Mouse (Mus musculus) T-cell, adult 66 days (primary cell): ENCODE measurements around the gene Micall1. TPM values are rescaled to one million over a fixed set of nuclear protein-coding genes. Genes with fewer than 3 reads are reported as not detected.

Experiments
- total RNA-seq, 2 experiments: library from RNA; stranded (reverse); gene quantifications; 3 replicates in 1 of 2; 4 replicates in 1 of 2; pipeline ENCODE4 v1.2.4; 2023

Micall1 gene
- 10 to 100 TPM; 53.3 to 55.5 TPM for total RNA-seq

DNA sequence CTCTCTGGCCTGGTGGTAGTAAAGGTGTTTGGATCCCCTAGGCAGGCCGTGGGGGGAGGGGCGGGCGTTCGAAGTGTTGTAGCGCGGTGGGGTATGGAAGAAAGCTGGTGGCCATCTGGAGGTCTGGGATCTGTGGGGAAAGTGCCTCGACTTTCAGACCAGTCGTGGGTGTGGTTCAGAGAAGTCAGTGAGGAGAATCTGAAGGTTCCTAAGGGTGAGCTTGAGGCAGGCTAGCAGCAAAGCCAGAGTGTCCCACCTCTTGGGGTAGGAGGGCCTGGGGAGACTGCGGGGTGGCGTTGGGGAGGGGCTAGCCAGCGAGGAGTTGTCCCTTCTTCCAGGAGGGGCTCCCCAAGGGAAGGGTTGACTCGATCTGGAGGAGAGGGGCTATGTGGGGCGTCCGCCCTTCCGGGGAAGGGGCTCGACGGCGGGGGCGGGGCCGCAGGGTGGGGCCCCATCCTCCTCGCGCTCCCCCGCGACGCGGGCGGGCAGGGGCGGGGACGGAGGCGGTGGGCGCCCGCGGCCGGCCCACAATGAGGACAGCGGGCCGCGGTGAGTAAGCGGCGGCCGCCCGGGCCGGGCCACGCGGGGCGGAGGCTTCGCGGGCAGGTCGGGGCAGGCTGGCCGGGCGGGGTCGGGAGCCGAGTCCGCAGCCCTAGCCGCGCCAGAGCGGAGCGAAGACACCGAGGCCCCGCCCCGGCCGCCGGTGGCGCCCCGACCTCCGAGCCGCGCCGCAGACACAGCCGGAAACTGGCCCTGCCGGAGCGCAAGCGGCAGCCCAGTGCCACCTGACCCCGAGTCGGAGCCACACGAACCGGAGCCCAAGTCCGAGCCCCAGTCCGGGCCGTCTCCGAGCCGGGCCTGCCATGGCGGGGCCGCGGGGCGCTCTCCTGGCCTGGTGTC, at the start of gene Micall1:
Gene Micall1, plus strand, starts transcription at position 478 of the 900 bp plus-strand sequence.

DNA sequence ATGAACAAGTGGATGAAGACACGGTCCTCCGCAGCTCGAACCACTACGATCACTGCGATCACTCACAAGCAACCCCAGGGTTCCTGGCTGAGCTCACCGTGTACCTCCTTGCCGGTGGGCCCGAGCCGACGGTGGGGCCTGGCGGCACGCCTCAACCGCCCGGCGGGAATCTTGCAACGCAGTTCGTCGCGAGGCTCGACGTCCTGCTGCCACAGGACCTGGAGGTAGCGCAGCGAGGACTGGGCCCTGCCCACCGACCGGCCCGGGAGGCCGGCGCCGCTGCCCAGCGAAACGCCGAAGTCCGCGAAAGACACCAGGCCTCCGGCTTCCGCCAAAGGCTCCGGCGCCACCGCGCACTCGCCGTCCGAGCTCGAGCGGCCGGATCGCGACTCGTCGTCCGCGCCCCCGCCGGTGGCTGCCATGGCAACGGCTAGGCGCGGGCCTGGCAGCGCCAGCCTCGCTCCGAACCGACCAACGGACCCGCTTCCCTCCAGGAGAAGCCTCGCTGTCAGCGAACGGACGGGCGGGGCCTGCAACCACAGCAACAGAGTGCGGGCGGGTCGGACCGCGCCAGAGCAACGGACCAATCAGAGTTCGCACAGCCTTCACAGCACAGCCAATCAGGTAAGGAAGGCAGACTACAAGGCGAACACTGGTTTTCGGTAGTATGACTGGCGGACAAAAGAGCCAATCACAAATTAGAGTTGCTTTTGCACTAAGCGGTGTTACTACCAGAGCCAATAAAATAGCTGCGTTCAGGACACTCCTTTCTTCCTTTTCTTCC, 46.1 kb upstream of the Micall1 start, which contains the start of gene Ankrd54:
Gene Ankrd54, minus strand, starts transcription at position 518 of the 784 bp plus-strand sequence.

GRCm38 (mm10) chr15:79074913-79075532, 33.7 kb upstream of the Micall1 start, which contains the start of gene Eif3l:
TSS of gene Eif3l (plus strand) at chr15:79075179.

GRCm38 (mm10) chr15:79140866-79141565, 32.3 kb downstream of the Micall1 start, which contains the start of the genes Polr2f and 1700088E04Rik:
TSS of gene Polr2f (plus strand) at chr15:79141009.
TSS of gene 1700088E04Rik (minus strand) at chr15:79141253.

GRCm38 (mm10) chr15:79165140-79165539, 56.4 kb downstream of the Micall1 start, which contains the start of gene Sox10:
TSS of gene Sox10 (minus strand) at chr15:79165240.

Other genes with a start within 250 kb of the Micall1 start
- 10 to 100 TPM; 78.9 to 83.1 TPM for gene Gga1, start 231.7 kb upstream of the Micall1 start, total RNA-seq
- 1 to 10 TPM; 1.2 to 2.0 TPM for gene Gm49510, start 209.2 kb upstream of the Micall1 start, total RNA-seq
- 100 to 1,000 TPM; 207 to 231 TPM for gene Sh3bp1, start 209.1 kb upstream of the Micall1 start, total RNA-seq
- 10 to 100 TPM; 17.9 to 18.1 TPM for gene Pdxp, start 195.0 kb upstream of the Micall1 start, total RNA-seq
- 100 to 1,000 TPM; 101 to 152 TPM for gene Lgals1, start 182.2 kb upstream of the Micall1 start, total RNA-seq
- gene Nol12, start 174.0 kb upstream of the Micall1 start, total RNA-seq: 10 to 100 TPM; 48.4 to 52.5 TPM
- 10 to 100 TPM; 42.7 to 53.7 TPM for gene Triobp, start 161.2 kb upstream of the Micall1 start, total RNA-seq
- gene H1f0, start 80.4 kb upstream of the Micall1 start, total RNA-seq: 1 to 10 TPM; 6.8 to 7.0 TPM
- gene Galr3, start 67.0 kb upstream of the Micall1 start, total RNA-seq: not detected
- gene Ankrd54, start 46.0 kb upstream of the Micall1 start, total RNA-seq: 10 to 100 TPM; 36.0 to 37.8 TPM
- gene Eif3l, start 33.7 kb upstream of the Micall1 start, total RNA-seq: 100 to 1,000 TPM; 120 to 124 TPM
- 10 to 100 TPM; 60.7 to 71.0 TPM for gene Polr2f, start 32.1 kb downstream of the Micall1 start, total RNA-seq
- not detected for gene 1700088E04Rik, start 32.4 kb downstream of the Micall1 start, total RNA-seq
- not detected for gene Sox10, start 56.3 kb downstream of the Micall1 start, total RNA-seq
- gene Pick1, start 120.3 kb downstream of the Micall1 start, total RNA-seq: 10 to 100 TPM; 22.3 to 25.8 TPM
- 1 to 10 TPM in 1 of 2 experiments, under 1 TPM in 1; 0.50 to 1.4 TPM for gene Gm49486, start 120.5 kb downstream of the Micall1 start, total RNA-seq
- not detected for gene Slc16a8, start 145.9 kb downstream of the Micall1 start, total RNA-seq
- gene Baiap2l2, start 176.6 kb downstream of the Micall1 start, total RNA-seq: 1 to 10 TPM; 1.9 to 2.4 TPM
- 10 to 100 TPM; 12.7 to 16.7 TPM for gene Pla2g6, start 219.5 kb downstream of the Micall1 start, total RNA-seq
- gene Maff, start 237.7 kb downstream of the Micall1 start, total RNA-seq: 100 to 1,000 TPM in 1 of 2 experiments, 10 to 100 TPM in 1; 65.3 to 114 TPM